Mouse (Mus musculus) cerebellum, adult 9-11 months (tissue): ENCODE measurements around the gene S100b.

ENCODE experiments used
- DNase-seq: peaks from one replicate; pipeline ENCODE4 v3.0.0; 2022

Gene S100b

GRCm38 (mm10) chr10:76253536-76253935 is at the start of gene S100b:
TSS of gene S100b (plus strand) at chr10:76253853.
- DNase-seq = peak; percentile 43

- DNase-seq = no peak
Measured at GRCm38 (mm10) chr10:76207262-76207796, 46.3 kb upstream of the S100b start.

GRCm38 (mm10) chr10:76209241-76209640 is 44.4 kb upstream of the S100b start:
- no peak for DNase-seq

GRCm38 (mm10) chr10:76210806-76211205 is 42.8 kb upstream of the S100b start:
- no peak for DNase-seq

- DNase-seq = no peak
Measured at GRCm38 (mm10) chr10:76212121-76212520, 41.5 kb upstream of the S100b start.

GRCm38 (mm10) chr10:76214161-76214560 is 39.5 kb upstream of the S100b start:
- DNase-seq = no peak

- DNase-seq = no peak
Measured at GRCm38 (mm10) chr10:76217056-76217455, 36.6 kb upstream of the S100b start.

GRCm38 (mm10) chr10:76218240-76218639 is 35.4 kb upstream of the S100b start:
- no peak for DNase-seq

GRCm38 (mm10) chr10:76225944-76226343 is 27.7 kb upstream of the S100b start:
- DNase-seq = no peak

GRCm38 (mm10) chr10:76229627-76230026 is 24.0 kb upstream of the S100b start:
- DNase-seq = no peak

- DNase-seq = peak; percentile 90
Measured at GRCm38 (mm10) chr10:76237341-76238225, 16.1 kb upstream of the S100b start, which contains the start of gene Prmt2. TSS of gene Prmt2 (minus strand) at chr10:76237865.

- DNase-seq = no peak
Measured at GRCm38 (mm10) chr10:76239401-76239800, 14.3 kb upstream of the S100b start.

- no peak for DNase-seq
Measured at GRCm38 (mm10) chr10:76245106-76245505, 8.5 kb upstream of the S100b start.

- DNase-seq = no peak
Measured at GRCm38 (mm10) chr10:76246601-76247000, 7.1 kb upstream of the S100b start.

GRCm38 (mm10) chr10:76247960-76248646 is 5.5 kb upstream of the S100b start:
- DNase-seq = no peak

GRCm38 (mm10) chr10:76248647-76248968 is 5.0 kb upstream of the S100b start:
- peak; percentile 23 for DNase-seq

- DNase-seq = no peak
Measured at GRCm38 (mm10) chr10:76250870-76251269, 2.8 kb upstream of the S100b start.

- DNase-seq = no peak
Measured at GRCm38 (mm10) chr10:76253079-76253478, 574 bp upstream of the S100b start.

GRCm38 (mm10) chr10:76255617-76256016 is 2.0 kb downstream of the S100b start:
- DNase-seq = no peak

- DNase-seq = no peak
Measured at GRCm38 (mm10) chr10:76257231-76257630, 3.6 kb downstream of the S100b start.

GRCm38 (mm10) chr10:76257719-76258390 is 4.2 kb downstream of the S100b start:
- DNase-seq = peak; percentile 34

GRCm38 (mm10) chr10:76259566-76260232 is 6.0 kb downstream of the S100b start:
- no peak for DNase-seq
